Mouse (Mus musculus): ENCODE measurements around the gene Phactr1. TPM values are rescaled to one million over a fixed set of nuclear protein-coding genes. Genes with fewer than 3 reads are reported as not detected.

Gene Phactr1
- polyA plus RNA-seq, 1 experiment from 2014 or later, result 7.5 TPM

GRCm38 (mm10) chr13:43131741-43132191 lies 451.3 kb downstream of the Phactr1 start:
- H3K9ac ChIP-seq, result no peak overlapping the region
- H3K9me3 ChIP-seq, result no peaks in the 10 kb centered on the region
- H3K4me3 ChIP-seq (replicated peaks), result no peak overlapping the region
- ATAC-seq, result no peak
- H3K4me1 ChIP-seq (replicated peaks), result 0 out of 2 replicates have a peak, but pooled peaks cover 6% of the 10 kb centered on the region
- 47% methylated on average over 10 of the region's 10 CpGs for WGBS
- no peaks in the 10 kb centered on the region for H3K27me3 ChIP-seq (replicated peaks)
- no peak overlapping the region for H3K4me2 ChIP-seq (replicated peaks)
- no peaks in the 10 kb centered on the region for H3K36me3 ChIP-seq
- H3K27ac ChIP-seq, result 0 out of 2 replicates have a peak overlapping the region, but pooled peaks have one; percentile 36

DNA sequence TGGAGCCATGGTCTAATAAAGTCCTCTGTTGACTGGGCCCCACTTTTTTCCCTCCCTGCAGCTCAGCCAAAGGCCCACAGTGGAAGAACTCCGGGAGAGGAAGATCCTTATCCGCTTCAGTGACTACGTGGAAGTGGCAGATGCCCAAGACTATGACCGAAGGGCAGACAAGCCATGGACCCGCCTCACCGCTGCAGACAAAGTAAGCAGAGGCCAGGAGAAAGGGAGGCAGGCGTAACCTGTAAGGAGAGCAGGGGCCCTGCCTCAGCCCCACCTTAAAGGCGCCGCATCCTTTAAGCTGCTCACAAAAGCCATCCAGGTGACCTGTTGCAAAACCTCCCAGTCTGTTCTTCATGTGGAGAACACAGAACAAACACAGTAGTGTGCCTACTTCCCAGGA lies 452.4 kb downstream of the Phactr1 start:
- H3K4me2 ChIP-seq (replicated peaks), result no peak overlapping the region
- 0 out of 2 replicates have a peak, but pooled peaks cover 6% of the 10 kb centered on the region for H3K4me1 ChIP-seq (replicated peaks)
- WGBS, result 66% methylated on average over 9 of the region's 9 CpGs
- no peaks in the 10 kb centered on the region for H3K9me3 ChIP-seq
- no peak overlapping the region for H3K27ac ChIP-seq
- H3K27me3 ChIP-seq (replicated peaks), result no peaks in the 10 kb centered on the region
- no peak overlapping the region for H3K9ac ChIP-seq
- no peaks in the 10 kb centered on the region for H3K36me3 ChIP-seq
- 0 out of 2 replicates have a peak, but pooled peaks have one; percentile 45 for ATAC-seq
- H3K4me3 ChIP-seq (replicated peaks), result no peak overlapping the region

- Histone ChIP-seq H3K36me3 (no peaks in the 10 kb centered on the region), H3K4me1 (replicated peaks) (0 out of 2 replicates have a peak, but pooled peaks cover 6% of the 10 kb centered on the region), H3K4me3 (replicated peaks) (no peak overlapping the region), H3K27me3 (replicated peaks) (no peaks in the 10 kb centered on the region), H3K4me2 (replicated peaks) (no peak overlapping the region), H3K9ac (no peak overlapping the region), H3K9me3 (no peaks in the 10 kb centered on the region), H3K27ac (no peak overlapping the region)
- WGBS, result 73% methylated on average over 7 of the region's 7 CpGs
- ATAC-seq, result no peak
These were observed 453.0 kb downstream of the Phactr1 start for GRCm38 (mm10) chr13:43133400-43133799.

DNA sequence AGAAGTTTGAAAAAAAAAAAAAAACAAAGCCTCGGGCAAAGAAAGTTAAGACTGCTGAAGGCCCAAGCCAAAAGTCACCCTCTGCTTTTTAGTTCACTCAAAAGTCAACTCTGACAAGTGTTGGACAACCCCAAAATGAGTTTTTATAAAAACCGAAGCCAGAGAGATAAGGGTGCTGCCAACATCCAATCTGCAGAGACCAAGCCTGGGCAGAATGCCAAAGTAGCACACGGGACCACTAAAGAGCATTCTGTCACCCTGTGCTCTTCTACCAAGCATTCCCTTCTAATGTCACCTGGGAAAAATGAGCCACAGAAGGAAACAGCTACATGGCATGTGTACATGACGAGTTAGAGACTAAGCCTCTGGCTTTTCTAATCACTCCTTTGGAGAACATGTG lies 454.0 kb downstream of the Phactr1 start:
- Histone ChIP-seq H3K9ac (no peak overlapping the region), H3K36me3 (no peaks in the 10 kb centered on the region), H3K4me2 (replicated peaks) (no peak overlapping the region), H3K9me3 (no peaks in the 10 kb centered on the region), H3K4me3 (replicated peaks) (no peak overlapping the region), H3K27ac (no peak overlapping the region), H3K4me1 (replicated peaks) (0 out of 2 replicates have a peak, but pooled peaks cover 6% of the 10 kb centered on the region), H3K27me3 (replicated peaks) (no peaks in the 10 kb centered on the region)
- 62% methylated on average over 4 of the region's 4 CpGs for WGBS
- no peak for ATAC-seq

- WGBS, result 70% methylated on average over 7 of the region's 7 CpGs
These were observed 464.4 kb downstream of the Phactr1 start for GRCm38 (mm10) chr13:43144720-43145418.

DNA sequence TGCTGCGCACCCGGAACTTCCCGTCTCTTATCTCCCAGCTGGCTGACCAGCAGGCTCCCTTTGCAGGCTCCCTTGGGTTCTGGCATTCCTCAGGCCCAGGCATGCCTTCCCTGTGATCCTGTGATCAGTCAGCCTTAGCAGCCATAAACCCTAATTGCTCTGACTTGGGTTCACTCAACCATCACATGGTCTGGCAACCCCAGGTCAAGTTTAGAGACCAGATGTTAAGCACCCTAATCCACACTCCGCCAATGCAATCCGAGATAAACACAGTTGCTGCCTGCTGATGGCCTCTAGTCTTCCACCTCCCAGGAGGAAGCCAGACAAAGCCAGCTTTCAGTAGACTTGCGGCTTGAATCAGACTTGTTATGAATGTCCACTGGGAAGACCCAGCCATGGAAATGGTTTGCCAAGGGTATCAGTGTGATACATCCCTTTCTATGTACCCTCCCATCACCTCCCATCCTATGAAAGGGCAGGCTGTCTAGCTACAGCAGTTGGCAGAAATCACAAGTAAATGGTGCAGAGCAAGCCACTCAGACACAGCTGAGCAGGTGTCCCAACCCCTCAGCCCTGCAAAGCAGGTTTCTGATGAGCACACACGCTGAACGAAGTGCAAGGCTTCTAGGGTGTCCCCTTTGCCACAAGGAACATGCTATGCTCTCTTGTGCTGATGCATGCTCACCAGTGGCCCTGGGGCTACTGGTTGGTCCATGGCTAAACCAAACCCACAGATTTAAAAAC lies 466.3 kb downstream of the Phactr1 start:
- peak; percentile 31; the same call in 1 of the 2 replicates for ATAC-seq
- Histone ChIP-seq H3K4me1 (replicated peaks) (no peaks in the 10 kb centered on the region), H3K4me2 (replicated peaks) (no peak overlapping the region), H3K4me3 (replicated peaks) (no peak overlapping the region), H3K9me3 (no peaks in the 10 kb centered on the region), H3K27ac (no peak overlapping the region), H3K9ac (no peak overlapping the region), H3K27me3 (replicated peaks) (no peaks in the 10 kb centered on the region), H3K36me3 (no peaks in the 10 kb centered on the region)
- WGBS, result 44% methylated on average over 8 of the region's 8 CpGs

More at GRCm38 (mm10) chr13:43144720-43145418, 464.4 kb downstream of the Phactr1 start:
- Histone ChIP-seq H3K27me3 (replicated peaks) (no peaks in the 10 kb centered on the region), H3K4me2 (replicated peaks) (no peak overlapping the region), H3K4me1 (replicated peaks) (no peaks in the 10 kb centered on the region), H3K9ac (no peak overlapping the region), H3K4me3 (replicated peaks) (no peak overlapping the region), H3K9me3 (no peaks in the 10 kb centered on the region), H3K27ac (no peak overlapping the region), H3K36me3 (no peaks in the 10 kb centered on the region)
- no peak for ATAC-seq

DNA sequence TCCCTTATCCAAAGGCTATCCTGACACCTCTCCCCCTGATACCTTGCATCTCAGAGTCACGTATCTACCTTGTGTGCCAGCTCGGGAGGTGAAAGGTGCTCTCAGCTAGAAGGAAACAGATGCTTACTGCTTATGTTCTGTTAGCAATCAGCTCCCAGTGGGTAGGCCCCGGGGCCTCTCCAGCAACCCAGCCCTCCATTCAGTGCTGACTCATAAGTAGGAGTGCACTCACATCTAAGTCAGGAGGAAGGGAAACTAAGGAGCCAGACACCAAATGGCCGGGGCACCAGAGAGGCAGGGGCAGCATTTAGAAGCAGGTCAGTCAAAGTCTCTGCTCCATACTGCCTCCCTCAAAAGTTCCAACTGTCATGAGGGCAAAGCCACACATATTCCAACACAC lies 468.3 kb downstream of the Phactr1 start:
- Histone ChIP-seq H3K4me2 (replicated peaks) (no peak overlapping the region), H3K27me3 (replicated peaks) (no peaks in the 10 kb centered on the region), H3K27ac (no peak overlapping the region), H3K4me1 (replicated peaks) (no peaks in the 10 kb centered on the region), H3K9me3 (no peaks in the 10 kb centered on the region), H3K9ac (no peak overlapping the region), H3K4me3 (replicated peaks) (no peak overlapping the region), H3K36me3 (no peaks in the 10 kb centered on the region)
- WGBS, result 65% methylated on average over 4 of the region's 4 CpGs
- peak; percentile 47; the same call in 1 of the 2 replicates for ATAC-seq

- Histone ChIP-seq H3K27me3 (replicated peaks) (no peaks in the 10 kb centered on the region), H3K4me3 (replicated peaks) (no peak overlapping the region), H3K4me1 (replicated peaks) (no peaks in the 10 kb centered on the region), H3K9ac (no peak overlapping the region), H3K4me2 (replicated peaks) (no peak overlapping the region), H3K27ac (no peak overlapping the region), H3K9me3 (no peaks in the 10 kb centered on the region), H3K36me3 (no peaks in the 10 kb centered on the region)
- WGBS, result 80% methylated on average over 3 of the region's 3 CpGs
- ATAC-seq, result no peak
These were observed 469.2 kb downstream of the Phactr1 start for GRCm38 (mm10) chr13:43149661-43150060.

- Histone ChIP-seq H3K27ac (no peak overlapping the region), H3K27me3 (replicated peaks) (no peaks in the 10 kb centered on the region), H3K36me3 (no peaks in the 10 kb centered on the region), H3K4me1 (replicated peaks) (no peaks in the 10 kb centered on the region), H3K4me3 (replicated peaks) (no peak overlapping the region), H3K9me3 (no peaks in the 10 kb centered on the region), H3K4me2 (replicated peaks) (no peak overlapping the region), H3K9ac (no peak overlapping the region)
- 91% methylated on average over 14 of the region's 14 CpGs for WGBS
- ATAC-seq, result no peak
These were observed 471.6 kb downstream of the Phactr1 start for GRCm38 (mm10) chr13:43152005-43152520.

GRCm38 (mm10) chr13:43157370-43157769 lies 476.9 kb downstream of the Phactr1 start:
- 52% methylated on average over 5 of the region's 5 CpGs for WGBS
- Histone ChIP-seq H3K4me1 (replicated peaks) (0 out of 2 replicates have a peak, but pooled peaks cover 5% of the 10 kb centered on the region), H3K36me3 (no peaks in the 10 kb centered on the region), H3K9me3 (no peaks in the 10 kb centered on the region), H3K27ac (no peak overlapping the region), H3K4me2 (replicated peaks) (no peak overlapping the region), H3K9ac (no peak overlapping the region), H3K27me3 (replicated peaks) (no peaks in the 10 kb centered on the region), H3K4me3 (replicated peaks) (no peak overlapping the region)
- ATAC-seq, result no peak

DNA sequence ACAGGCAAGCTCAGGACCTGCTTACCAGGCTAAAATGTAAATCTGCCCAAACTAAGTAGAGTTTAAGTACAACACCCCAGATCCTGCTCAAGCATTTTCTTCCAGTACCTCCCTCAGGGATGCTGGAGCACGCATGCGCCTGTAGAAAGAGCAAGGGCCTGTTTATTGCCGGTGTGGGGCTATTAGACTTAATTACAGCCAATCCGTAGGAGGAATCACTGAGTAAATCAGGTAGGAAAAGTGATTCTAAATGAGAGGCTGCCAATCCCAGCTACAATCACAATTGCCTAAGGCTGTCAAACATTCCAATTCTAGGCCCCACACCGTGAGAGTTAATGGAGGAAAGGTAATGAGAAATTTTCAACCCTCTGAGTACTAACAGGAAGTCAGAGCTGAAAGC lies 477.9 kb downstream of the Phactr1 start:
- 0 out of 2 replicates have a peak, but pooled peaks cover 5% of the 10 kb centered on the region for H3K4me1 ChIP-seq (replicated peaks)
- H3K4me3 ChIP-seq (replicated peaks), result no peak overlapping the region
- 53% methylated on average over 5 of the region's 5 CpGs for WGBS
- H3K9ac ChIP-seq, result no peak overlapping the region
- no peaks in the 10 kb centered on the region for H3K27me3 ChIP-seq (replicated peaks)
- no peaks in the 10 kb centered on the region for H3K36me3 ChIP-seq
- no peak for ATAC-seq
- H3K27ac ChIP-seq, result no peak overlapping the region
- H3K9me3 ChIP-seq, result no peaks in the 10 kb centered on the region
- no peak overlapping the region for H3K4me2 ChIP-seq (replicated peaks)

- Histone ChIP-seq H3K27ac (0 out of 2 replicates have a peak overlapping the region, but pooled peaks have one; percentile 5), H3K9ac (no peak overlapping the region), H3K4me1 (replicated peaks) (0 out of 2 replicates have a peak, but pooled peaks cover 5% of the 10 kb centered on the region), H3K36me3 (no peaks in the 10 kb centered on the region), H3K9me3 (no peaks in the 10 kb centered on the region), H3K4me2 (replicated peaks) (no peak overlapping the region), H3K4me3 (replicated peaks) (no peak overlapping the region), H3K27me3 (replicated peaks) (no peaks in the 10 kb centered on the region)
- WGBS, result 41% methylated on average over 3 of the region's 3 CpGs
- peak; percentile 53; the same call in 1 of the 2 replicates for ATAC-seq
These were observed 479.0 kb downstream of the Phactr1 start for GRCm38 (mm10) chr13:43159429-43159828.

Measured in intestine, embryonic 15.5 days (tissue).